Mouse (Mus musculus) E14TG2a.4 (cell line): ENCODE results near the gene Trim33.

Experiments
- CTCF ChIP-seq: conservative IDR thresholded peaks from 2 replicates; pipeline ENCODE4 v1.5.1; 2014; ENCODE audit warnings: low read length
- NANOG ChIP-seq: IDR thresholded peaks from 2 replicates; pipeline ENCODE4 v1.6.1; 2014; ENCODE audit warnings: borderline replicate concordance, low read length, mixed read lengths
- POU5F1 ChIP-seq: IDR thresholded peaks from 2 replicates; pipeline ENCODE4 v1.6.1; 2014; ENCODE audit warnings: low read length, borderline replicate concordance

DNA sequence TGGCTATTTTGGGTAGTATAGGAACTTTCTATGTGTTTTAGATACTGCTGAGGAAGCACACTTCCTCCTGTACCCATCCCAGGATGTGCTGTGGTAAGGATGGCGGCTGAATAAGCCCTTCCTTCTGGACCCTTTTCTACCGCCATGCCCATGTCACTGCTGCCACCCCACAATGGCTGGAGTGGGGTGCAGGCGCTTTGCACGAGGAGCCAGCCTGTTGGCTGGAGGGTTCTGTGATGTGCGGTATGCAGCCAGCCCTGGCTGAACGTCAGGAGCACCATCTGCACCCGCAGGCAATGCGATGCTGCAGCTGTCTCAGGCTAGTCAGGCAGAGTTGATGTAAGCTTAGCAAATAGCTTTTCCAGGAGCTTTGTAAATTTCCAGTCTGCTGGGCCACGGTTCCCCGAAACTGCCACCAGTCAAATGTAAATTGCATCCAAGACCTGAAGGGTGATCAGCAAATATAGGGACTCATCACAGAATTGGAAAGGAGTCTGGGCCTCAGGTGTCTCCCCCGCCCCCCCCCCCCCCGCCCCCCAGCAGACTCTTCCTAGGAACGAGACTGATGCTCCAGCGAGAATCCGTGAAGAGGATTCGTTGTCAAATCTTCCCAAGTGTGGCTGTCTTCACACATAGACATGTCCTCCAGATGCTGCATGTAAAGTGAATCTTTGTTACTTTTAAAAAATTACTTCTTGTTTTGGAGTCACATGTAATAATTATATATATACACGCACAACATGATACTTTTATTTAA lies 122.4 kb downstream of the Trim33 start:
- no peak for TF ChIP-seq CTCF
- no peak for TF ChIP-seq NANOG
- TF ChIP-seq POU5F1: no peak
